Mouse (Mus musculus) erythroblast, embryonic 14.5 days (primary cell): ENCODE data around the gene Sipa1l3.

Source experiments
- GATA1 ChIP-seq: IDR thresholded peaks from 2 replicates; pipeline ENCODE4 v1.6.1; 2012; ENCODE audit warnings: low read length, inconsistent platforms, mixed read lengths
- TAL1 ChIP-seq: IDR thresholded peaks from 3 replicates; pipeline ENCODE4 v1.6.1; 2012; ENCODE audit warnings: low read length, inconsistent platforms, mixed read lengths

DNA sequence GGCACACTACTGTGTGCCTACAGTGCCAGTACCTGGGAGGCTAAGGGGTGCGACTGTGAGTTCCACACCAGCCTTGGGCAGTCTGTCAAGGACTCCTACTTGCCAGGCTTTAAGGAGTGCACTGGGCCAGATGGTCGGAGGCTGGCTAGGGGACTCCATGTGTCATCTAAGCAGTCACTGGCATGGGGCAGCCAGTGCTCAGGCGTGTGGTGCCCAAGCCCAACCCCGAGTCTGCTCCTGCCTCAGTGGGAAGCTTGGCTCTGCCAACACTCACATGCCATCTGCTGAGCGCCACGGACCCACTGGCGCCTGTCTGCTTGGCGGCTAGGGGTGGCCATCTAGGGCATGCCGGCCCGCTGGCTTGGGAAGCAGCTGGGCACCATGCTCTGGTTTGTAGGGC, 125.1 kb downstream of the Sipa1l3 start:
- TF ChIP-seq TAL1 (no peak), GATA1 (no peak)
